Mouse (Mus musculus) intestine, embryonic 16.5 days (tissue): ENCODE results near the gene Jtb. TPM values are rescaled to one million over a fixed set of nuclear protein-coding genes. Genes with fewer than 3 reads are reported as not detected.
"Not testable (repeated sequence)": the region's sequence is repeated elsewhere in the genome, so short reads cannot be mapped to it uniquely, and the experiment has no call there.

Experiments used
- ATAC-seq: fragments of 200-750 bp; cut with Nextera tagmentation; 2 replicates; pipeline ENCODE4 v1.8.0; 2017; ENCODE audit warnings: moderate TSS enrichment, moderate library complexity
- H3K27ac ChIP-seq: fragments of 300-500 bp; sonication (generic); 2 replicates; pipeline ENCODE4 v1.5.1; 2014; ENCODE audit warnings: mild to moderate bottlenecking, low read length
- H3K27me3 ChIP-seq: fragments of 300-500 bp; sonication (generic); replicated peaks from 2 replicates; pipeline ENCODE4 v1.6.1; 2014; ENCODE audit warnings: low read length, control low read depth, mixed read lengths; ENCODE audit not compliant: control insufficient read depth, insufficient read depth
- H3K36me3 ChIP-seq: fragments of 300-500 bp; sonication (generic); 2 replicates; pipeline ENCODE4 v1.6.1; 2014; ENCODE audit warnings: low read length, control low read depth; ENCODE audit not compliant: control insufficient read depth, insufficient read depth
- H3K4me1 ChIP-seq: fragments of 300-500 bp; sonication (generic); 2 replicates; pipeline ENCODE4 v1.6.1; 2014; ENCODE audit warnings: low read length, control low read depth, mixed read lengths; ENCODE audit not compliant: control insufficient read depth, insufficient read depth
- H3K4me2 ChIP-seq: fragments of 300-500 bp; sonication (generic); 2 replicates; pipeline ENCODE4 v1.6.1; 2014; ENCODE audit warnings: low read depth, low read length, control low read depth
- H3K4me3 ChIP-seq: fragments of 300-500 bp; sonication (generic); 2 replicates; pipeline ENCODE4 v1.5.1; 2014; ENCODE audit warnings: mild to moderate bottlenecking, low read length
- H3K9ac ChIP-seq: fragments of 300-500 bp; sonication (generic); 2 replicates; pipeline ENCODE4 v1.6.1; 2014; ENCODE audit warnings: low read depth, low read length
- H3K9me3 ChIP-seq: fragments of 300-500 bp; sonication (generic); 2 replicates; pipeline ENCODE4 v1.6.1; 2016; ENCODE audit warnings: low read length, control low read depth; ENCODE audit not compliant: control insufficient read depth
- WGBS: fragments of 180-500 bp; shearing (Covaris S2); extraction: QIAGEN DNeasy Blood & Tissue Kit; methylation state at CpG from one replicate; pipeline ENCODE4 v1.1.7; 2014; 5-methylcytosine and 5-hydroxymethylcytosine counted together
- polyA plus RNA-seq: library from polyadenylated mRNA; unstranded; fragments of >200 nt; fragmentation: Nextera tagmentation; extraction: Ambion mirVana; gene quantifications from 2 replicates; pipeline ENCODE4 v1.2.1, GENCODE M21; 2015

The Jtb gene
- polyA plus RNA-seq, 1 experiment from 2014 or later, result 110 TPM

- no peak overlapping the region for H3K4me3 ChIP-seq
- no peaks in the 10 kb centered on the region for H3K36me3 ChIP-seq
- WGBS, result 67% methylated on average over 2 of the region's 2 CpGs
- H3K9ac ChIP-seq, result no peak overlapping the region
- H3K4me1 ChIP-seq, result peaks cover 9% of the 10 kb centered on the region
- H3K27me3 ChIP-seq, result no peaks in the 10 kb centered on the region
- H3K9me3 ChIP-seq, result no peaks in the 10 kb centered on the region
- no peak overlapping the region for H3K4me2 ChIP-seq
- no peak for ATAC-seq
- H3K27ac ChIP-seq, result no peak overlapping the region
Observed at GRCm38 (mm10) chr3:90245406-90245805, 14.0 kb downstream of the Jtb start.

GRCm38 (mm10) chr3:90247630-90247959, 16.2 kb downstream of the Jtb start:
- H3K4me1 ChIP-seq, result peaks cover 7% of the 10 kb centered on the region
- peak overlapping the region; percentile 89 for H3K9ac ChIP-seq
- no peaks in the 10 kb centered on the region for H3K9me3 ChIP-seq
- WGBS, result 0% methylated on average over 3 of the region's 3 CpGs
- H3K4me2 ChIP-seq, result peak overlapping the region; percentile 94
- peak overlapping the region; percentile 96 for H3K27ac ChIP-seq
- no peak; the same call in 1 of the 2 replicates for ATAC-seq
- H3K27me3 ChIP-seq, result no peaks in the 10 kb centered on the region
- H3K4me3 ChIP-seq, result peak overlapping the region; percentile 78
- H3K36me3 ChIP-seq, result peaks cover 8% of the 10 kb centered on the region

DNA sequence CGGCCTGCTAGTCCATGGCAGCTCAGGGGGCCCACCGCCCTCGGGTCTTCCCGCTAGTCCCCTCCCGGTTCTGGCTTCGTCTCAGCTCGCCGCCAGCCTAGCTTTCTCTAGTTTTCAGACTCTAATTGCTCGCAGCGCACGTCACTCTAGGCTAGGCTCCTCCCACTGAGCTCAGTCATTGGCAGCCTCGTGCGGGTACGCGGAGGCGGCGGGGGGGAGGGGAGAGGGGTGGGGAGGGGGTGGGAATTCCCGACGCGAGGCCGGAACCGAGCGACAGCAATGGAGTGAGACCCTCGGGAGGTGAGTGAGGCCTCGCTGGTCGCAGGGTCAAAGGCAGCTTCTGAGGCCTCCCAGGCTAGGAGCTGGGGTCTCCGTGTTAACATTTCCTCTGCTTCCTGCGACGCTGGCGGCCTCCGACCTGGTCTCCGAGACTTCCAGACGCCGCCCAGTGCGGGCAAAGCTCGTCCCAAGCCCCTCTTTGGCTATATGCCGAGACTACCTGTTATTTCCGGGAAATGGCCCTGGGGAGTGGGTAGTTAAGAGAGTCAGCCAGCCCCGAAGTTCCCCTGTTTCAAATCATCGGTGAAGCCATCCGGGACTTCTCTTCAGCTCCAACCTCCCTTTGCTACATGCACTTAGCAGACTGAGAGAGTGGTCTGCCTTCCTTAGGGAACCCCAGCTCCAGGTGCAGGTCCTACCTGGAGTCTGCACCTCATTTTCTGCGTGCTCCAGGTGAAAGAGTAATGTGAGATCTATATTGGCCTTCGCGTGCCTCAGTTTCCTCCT, 16.8 kb downstream of the Jtb start, which contains the start of gene Slc39a1:
Gene Slc39a1 (plus strand): TSS at position 213 of the 786 bp plus-strand sequence.
- 0% methylated on average over 44 of the region's 44 CpGs for WGBS
- peak within 1 kb of the TSS; percentile 96 for H3K27ac ChIP-seq
- H3K4me3 ChIP-seq, result peak within 1 kb of the TSS; percentile 78
- H3K9ac ChIP-seq, result peak within 1 kb of the TSS; percentile 89
- H3K36me3 ChIP-seq, result peaks cover 8% of the 10 kb centered on the region
- H3K9me3 ChIP-seq, result no peaks in the 10 kb centered on the region
- H3K4me2 ChIP-seq, result peak within 1 kb of the TSS; percentile 94
- peak; percentile 94 for ATAC-seq
- peaks cover 5% of the 10 kb centered on the region; the same call in 1 of the 2 replicates for H3K4me1 ChIP-seq
- H3K27me3 ChIP-seq, result no peaks in the 10 kb centered on the region

DNA sequence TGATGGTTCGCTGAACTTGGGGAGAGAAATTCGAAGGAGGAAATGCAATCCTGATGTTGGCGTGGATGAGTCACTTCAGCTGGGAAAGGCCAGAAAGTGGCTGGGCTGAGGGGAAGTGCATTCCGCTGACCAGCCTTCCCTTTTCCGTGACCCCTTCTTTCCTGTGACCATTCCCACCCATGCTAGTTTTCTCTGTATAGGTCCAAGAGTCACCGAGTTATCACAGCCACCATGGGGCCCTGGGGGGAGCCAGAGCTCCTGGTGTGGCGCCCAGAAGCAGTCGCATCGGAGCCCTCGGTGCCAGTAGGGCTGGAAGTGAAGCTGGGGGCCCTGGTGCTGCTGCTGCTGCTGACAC, 17.3 kb downstream of the Jtb start:
- H3K27me3 ChIP-seq, result no peaks in the 10 kb centered on the region
- H3K9ac ChIP-seq, result peak overlapping the region; percentile 89
- 3% methylated on average over 10 of the region's 10 CpGs for WGBS
- peaks cover 8% of the 10 kb centered on the region for H3K36me3 ChIP-seq
- ATAC-seq, result peak; percentile 21; the same call in 1 of the 2 replicates
- H3K4me3 ChIP-seq, result peak overlapping the region; percentile 78
- H3K4me2 ChIP-seq, result peak overlapping the region; percentile 94
- peak overlapping the region; percentile 96 for H3K27ac ChIP-seq
- peaks cover 5% of the 10 kb centered on the region; the same call in 1 of the 2 replicates for H3K4me1 ChIP-seq
- no peaks in the 10 kb centered on the region for H3K9me3 ChIP-seq

DNA sequence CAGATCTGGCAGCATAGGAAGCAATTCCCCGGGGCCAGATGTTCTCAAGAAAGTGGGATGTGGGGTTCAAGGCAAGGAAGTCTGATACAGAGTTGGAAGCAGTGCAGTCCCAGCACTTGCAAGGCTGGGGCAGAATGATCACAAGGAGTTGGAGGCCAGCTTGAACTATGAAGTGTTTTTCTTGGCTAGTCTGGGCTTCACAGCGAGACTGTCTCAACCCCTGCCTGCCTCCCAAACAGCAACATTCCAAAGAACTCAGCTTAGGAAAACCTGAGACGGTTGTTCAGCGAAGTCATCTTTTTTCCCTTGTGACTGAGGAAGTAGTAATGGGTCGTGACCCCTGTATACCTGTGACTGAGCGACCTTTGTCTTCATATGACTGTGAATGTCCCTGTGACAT, 19.4 kb downstream of the Jtb start:
- Histone ChIP-seq H3K4me2 (no peak overlapping the region), H3K9me3 (no peaks in the 10 kb centered on the region), H3K27ac (no peak overlapping the region), H3K27me3 (no peaks in the 10 kb centered on the region), H3K36me3 (peaks cover 8% of the 10 kb centered on the region), H3K4me1 (peaks cover 11% of the 10 kb centered on the region), H3K9ac (no peak overlapping the region), H3K4me3 (no peak overlapping the region)
- ATAC-seq, result no peak
- 81% methylated on average over 6 of the region's 6 CpGs for WGBS

DNA sequence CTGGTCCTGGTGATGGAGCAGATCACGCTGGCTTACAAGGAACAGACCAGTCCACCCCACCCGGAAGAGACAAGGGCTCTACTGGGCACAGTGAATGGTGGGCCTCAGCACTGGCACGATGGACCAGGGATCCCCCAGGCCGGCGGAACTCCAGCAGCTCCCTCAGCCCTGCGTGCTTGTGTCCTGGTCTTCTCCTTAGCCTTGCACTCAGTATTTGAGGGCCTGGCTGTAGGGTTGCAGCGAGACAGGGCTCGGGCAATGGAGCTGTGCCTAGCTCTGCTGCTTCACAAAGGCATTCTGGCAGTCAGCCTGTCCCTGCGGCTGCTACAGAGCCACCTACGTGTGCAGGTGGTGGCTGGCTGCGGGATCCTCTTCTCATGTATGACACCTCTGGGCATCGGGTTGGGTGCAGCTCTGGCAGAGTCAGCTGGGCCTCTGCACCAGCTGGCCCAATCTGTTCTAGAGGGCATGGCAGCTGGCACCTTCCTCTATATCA, 20.4 kb downstream of the Jtb start:
- WGBS, result 98% methylated on average over 9 of the region's 12 CpGs
- H3K9ac ChIP-seq, H3K36me3 ChIP-seq, H3K4me2 ChIP-seq, ATAC-seq, H3K27ac ChIP-seq, H3K27me3 ChIP-seq, H3K4me3 ChIP-seq, H3K9me3 ChIP-seq: not testable (repeated sequence)
- peaks cover 14% of the 10 kb centered on the region for H3K4me1 ChIP-seq

DNA sequence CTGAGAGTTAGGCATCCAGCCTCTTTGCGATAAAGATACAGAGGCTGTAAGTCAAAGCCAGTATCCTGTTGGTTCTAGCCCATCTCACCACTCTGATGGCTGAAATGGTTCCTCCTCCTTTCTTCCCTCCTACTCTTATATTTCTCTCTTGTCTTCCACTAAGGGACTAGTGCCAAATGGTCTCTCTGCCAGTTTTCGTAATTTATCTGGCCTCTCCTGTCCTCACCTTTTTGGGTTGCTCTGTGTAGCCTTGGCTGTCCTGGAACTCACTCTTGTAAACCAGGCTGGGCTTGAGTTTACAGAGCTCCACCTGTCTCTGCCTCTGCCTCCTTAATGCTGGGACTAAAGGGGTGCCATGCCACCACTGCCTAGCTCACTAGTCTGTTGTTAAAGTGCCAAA, 21.3 kb downstream of the Jtb start:
- H3K4me3 ChIP-seq, H3K4me2 ChIP-seq, H3K27me3 ChIP-seq, ATAC-seq, H3K36me3 ChIP-seq, H3K27ac ChIP-seq, H3K9ac ChIP-seq, H3K9me3 ChIP-seq: not testable (repeated sequence)
- 88% methylated on average over 2 of the region's 2 CpGs for WGBS
- peaks cover 11% of the 10 kb centered on the region for H3K4me1 ChIP-seq

DNA sequence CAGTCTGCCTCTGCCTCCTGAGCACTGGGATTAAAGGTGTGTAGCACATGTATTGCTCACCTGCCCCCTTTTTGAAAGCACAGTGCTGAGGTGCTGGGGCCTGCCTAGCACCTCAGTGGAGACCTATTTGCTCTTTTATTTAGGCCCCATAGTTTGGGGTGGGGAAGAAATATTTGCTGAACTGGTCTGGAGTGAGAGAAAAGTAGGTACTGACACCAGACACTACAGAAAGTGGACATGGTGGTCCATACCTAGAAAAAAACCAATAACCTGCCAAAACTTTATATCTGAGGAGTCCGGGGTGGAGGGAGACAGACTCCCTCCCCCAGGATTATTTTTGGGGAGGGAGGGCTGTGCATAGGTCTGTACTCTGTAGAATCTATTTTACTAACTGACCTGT, 21.8 kb downstream of the Jtb start:
- H3K4me1 ChIP-seq, result peaks cover 11% of the 10 kb centered on the region
- H3K4me2 ChIP-seq, H3K36me3 ChIP-seq, H3K9ac ChIP-seq, H3K27ac ChIP-seq, H3K4me3 ChIP-seq, H3K27me3 ChIP-seq, ATAC-seq, H3K9me3 ChIP-seq: not testable (repeated sequence)
- 93% methylated on average over 1 of the region's 1 CpGs for WGBS

DNA sequence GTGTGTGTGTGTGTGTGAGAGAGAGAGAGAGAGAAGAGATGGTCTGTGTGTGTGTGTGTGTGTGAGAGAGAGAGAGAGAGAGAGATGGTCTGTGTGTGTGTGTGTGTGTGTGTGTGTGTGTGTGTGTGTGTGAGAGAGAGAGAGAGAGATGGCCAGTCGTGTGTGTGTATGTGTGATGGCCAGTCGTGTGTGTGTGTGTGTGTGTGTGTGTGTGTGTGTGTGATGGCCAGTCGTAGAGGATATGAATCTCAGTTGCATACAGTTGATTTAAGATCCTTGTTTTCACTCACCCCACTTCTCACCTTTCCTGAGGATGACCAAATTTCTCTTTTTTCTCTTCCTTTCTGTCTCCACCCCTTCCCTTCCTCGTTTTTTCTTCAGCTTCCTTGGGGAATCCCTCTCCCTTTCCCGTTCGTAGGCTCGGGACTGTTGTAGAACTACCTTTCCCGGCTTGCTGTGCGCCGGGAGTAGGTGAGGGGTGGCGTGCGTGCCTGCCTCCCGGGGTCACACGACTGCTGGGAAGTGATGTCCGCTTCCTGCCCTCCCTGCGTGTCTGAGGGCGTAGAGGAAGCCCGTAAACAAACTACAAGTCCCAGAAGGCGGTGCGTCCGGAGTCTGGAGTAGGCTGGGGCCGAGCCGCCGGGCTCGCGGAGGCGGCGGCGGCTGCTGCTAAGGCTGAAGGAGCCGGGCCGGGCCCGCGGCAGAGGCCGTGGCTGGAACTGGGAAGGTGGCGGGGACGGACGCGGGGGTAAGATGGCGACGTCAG, 22.4 kb downstream of the Jtb start, which contains the start of gene Crtc2:
Gene Crtc2 (plus strand): TSS at position 511 of the 766 bp plus-strand sequence.
- Histone ChIP-seq H3K4me2 (peak within 1 kb of the TSS; percentile 70), H3K27ac (peak within 1 kb of the TSS; percentile 81), H3K4me1 (peaks cover 12% of the 10 kb centered on the region), H3K4me3 (peak within 1 kb of the TSS; percentile 79), H3K27me3 (no peaks in the 10 kb centered on the region), H3K9ac (peak within 1 kb of the TSS; percentile 84), H3K9me3 (no peaks in the 10 kb centered on the region), H3K36me3 (peaks cover 8% of the 10 kb centered on the region)
- ATAC-seq, result peak; percentile 98
- under 1% methylated on average over 40 of the region's 40 CpGs for WGBS
